Mouse (Mus musculus) forebrain, embryonic 14.5 days (tissue): ENCODE data around the gene Nat8f2. TPM values are rescaled to one million over a fixed set of nuclear protein-coding genes. Genes with fewer than 3 reads are reported as not detected.
"Not testable (repeated sequence)": the region's sequence is repeated elsewhere in the genome, so short reads cannot be mapped to it uniquely, and the experiment has no call there.

Experiments
- ATAC-seq: fragments of 200-750 bp; cut with Nextera tagmentation; 2 replicates; pipeline ENCODE4 v1.8.0; 2017; ENCODE audit warnings: mild to moderate bottlenecking, moderate library complexity
- DNase-seq: peaks from one replicate; pipeline ENCODE4 v3.0.0-alpha.2; 2015; ENCODE audit warnings: low spot score
- H3K27ac ChIP-seq: fragments of 300-500 bp; sonication (generic); 2 replicates; pipeline ENCODE4 v1.5.1; 2014; ENCODE audit warnings: low read depth, mild to moderate bottlenecking, control low read depth, low read length, moderate library complexity
- H3K27me3 ChIP-seq: fragments of 300-500 bp; sonication (generic); replicated peaks from 2 replicates; pipeline ENCODE4 v1.6.1; 2014; ENCODE audit warnings: low read length, control low read depth, mixed read lengths; ENCODE audit not compliant: control insufficient read depth, insufficient read depth
- H3K36me3 ChIP-seq: fragments of 300-500 bp; sonication (generic); 2 replicates; pipeline ENCODE4 v1.6.1; 2014; ENCODE audit warnings: low read length, control low read depth; ENCODE audit not compliant: control insufficient read depth, insufficient read depth
- H3K4me1 ChIP-seq: fragments of 300-500 bp; sonication (generic); 2 replicates; pipeline ENCODE4 v1.6.1; 2014; ENCODE audit warnings: antibody characterized with exemption, low read length, control low read depth; ENCODE audit not compliant: control insufficient read depth, insufficient read depth
- H3K4me2 ChIP-seq: fragments of 300-500 bp; sonication (generic); 2 replicates; pipeline ENCODE4 v1.6.1; 2014; ENCODE audit warnings: mild to moderate bottlenecking, control low read depth, low read length
- H3K4me3 ChIP-seq: fragments of 300-500 bp; sonication (generic); 2 replicates; pipeline ENCODE4 v1.5.1; 2014; ENCODE audit warnings: low read depth, low read length, control low read depth
- H3K9ac ChIP-seq: fragments of 300-500 bp; sonication (generic); 2 replicates; pipeline ENCODE4 v1.6.1; 2014; ENCODE audit warnings: mild to moderate bottlenecking, low read length, control low read depth, moderate library complexity
- H3K9me3 ChIP-seq: fragments of 300-500 bp; sonication (generic); replicated peaks from 2 replicates; pipeline ENCODE4 v1.6.1; 2016; ENCODE audit warnings: low read length, control low read depth, mixed read lengths; ENCODE audit not compliant: control insufficient read depth
- WGBS: fragments of 180-500 bp; shearing (Covaris S2); extraction: QIAGEN DNeasy Blood & Tissue Kit; methylation state at CpG from one replicate; pipeline ENCODE4 v1.1.7; 2014; 5-methylcytosine and 5-hydroxymethylcytosine counted together
- polyA plus RNA-seq: library from polyadenylated mRNA; unstranded; fragments of >200 nt; fragmentation: Nextera tagmentation; extraction: Ambion mirVana; gene quantifications from 2 replicates; pipeline ENCODE4 v1.2.1, GENCODE M21; 2014

Nat8f2 gene
- polyA plus RNA-seq, 1 experiment from 2014 or later = not detected

GRCm38 (mm10) chr6:85866995-85867394, 2.0 kb downstream of the Nat8f2 start:
- not testable (repeated sequence) for H3K4me1 ChIP-seq, H3K4me2 ChIP-seq, H3K9ac ChIP-seq, ATAC-seq, H3K36me3 ChIP-seq, H3K27ac ChIP-seq, H3K27me3 ChIP-seq, H3K4me3 ChIP-seq, DNase-seq, H3K9me3 ChIP-seq
- WGBS = 62% methylated on average over 1 of the region's 1 CpGs

- H3K9ac ChIP-seq, H3K4me3 ChIP-seq, H3K9me3 ChIP-seq, H3K36me3 ChIP-seq, H3K27ac ChIP-seq, DNase-seq, ATAC-seq, H3K27me3 ChIP-seq, H3K4me2 ChIP-seq, H3K4me1 ChIP-seq: not testable (repeated sequence)
- 92% methylated on average over 3 of the region's 3 CpGs for whole genome bisulfite sequencing
These were observed 2.8 kb downstream of the Nat8f2 start for GRCm38 (mm10) chr6:85866166-85866565.

- not testable (repeated sequence) for ATAC-seq, H3K9me3 ChIP-seq, H3K27me3 ChIP-seq, H3K9ac ChIP-seq, H3K4me3 ChIP-seq, H3K4me2 ChIP-seq, H3K27ac ChIP-seq, H3K36me3 ChIP-seq, DNase-seq, H3K4me1 ChIP-seq
- 77% methylated on average over 6 of the region's 7 CpGs for WGBS
These were observed 3.9 kb downstream of the Nat8f2 start for GRCm38 (mm10) chr6:85864900-85865639.

GRCm38 (mm10) chr6:85863840-85864239, 5.1 kb downstream of the Nat8f2 start:
- Histone ChIP-seq H3K27me3 (no peaks in the 10 kb centered on the region), H3K9ac (no peak overlapping the region)
- no peak for ATAC-seq

GRCm38 (mm10) chr6:85863136-85863535, 5.8 kb downstream of the Nat8f2 start:
- ATAC-seq = no peak
- Histone ChIP-seq H3K27ac (no peak overlapping the region), H3K27me3 (no peaks in the 10 kb centered on the region), H3K4me3 (no peak overlapping the region), H3K9me3 (no peaks in the 10 kb centered on the region), H3K4me2 (no peak overlapping the region), H3K9ac (no peak overlapping the region), H3K36me3 (no peaks in the 10 kb centered on the region), H3K4me1 (no peaks in the 10 kb centered on the region)
- DNase-seq = no peak
- WGBS = 81% methylated on average over 2 of the region's 2 CpGs

More at GRCm38 (mm10) chr6:85863840-85864239, 5.1 kb downstream of the Nat8f2 start:
- H3K4me3 ChIP-seq = no peak overlapping the region
- no peak for DNase-seq
- WGBS = 87% methylated on average over 2 of the region's 2 CpGs
- no peaks in the 10 kb centered on the region for H3K36me3 ChIP-seq
- H3K9me3 ChIP-seq = no peaks in the 10 kb centered on the region
- H3K4me1 ChIP-seq = no peaks in the 10 kb centered on the region
- H3K27ac ChIP-seq = no peak overlapping the region
- no peak overlapping the region for H3K4me2 ChIP-seq

- Histone ChIP-seq H3K4me1 (no peaks in the 10 kb centered on the region), H3K27ac (no peak overlapping the region), H3K4me2 (no peak overlapping the region), H3K9me3 (no peaks in the 10 kb centered on the region), H3K36me3 (no peaks in the 10 kb centered on the region), H3K27me3 (no peaks in the 10 kb centered on the region), H3K4me3 (no peak overlapping the region), H3K9ac (no peak overlapping the region)
- ATAC-seq = no peak
- 54% methylated on average over 3 of the region's 3 CpGs for WGBS
- no peak for DNase-seq
These were observed 6.4 kb downstream of the Nat8f2 start for GRCm38 (mm10) chr6:85862565-85862964.

GRCm38 (mm10) chr6:85861247-85861646, 7.7 kb downstream of the Nat8f2 start:
- 87% methylated on average over 3 of the region's 3 CpGs for WGBS
- Histone ChIP-seq H3K27ac (no peak overlapping the region), H3K9me3 (no peaks in the 10 kb centered on the region), H3K36me3 (no peaks in the 10 kb centered on the region), H3K9ac (no peak overlapping the region), H3K27me3 (no peaks in the 10 kb centered on the region), H3K4me1 (no peaks in the 10 kb centered on the region), H3K4me3 (no peak overlapping the region), H3K4me2 (no peak overlapping the region)
- DNase-seq = no peak
- no peak for ATAC-seq

GRCm38 (mm10) chr6:85856194-85856678, 12.7 kb downstream of the Nat8f2 start:
- Histone ChIP-seq H3K27me3 (no peaks in the 10 kb centered on the region), H3K27ac (no peak overlapping the region), H3K9me3 (no peaks in the 10 kb centered on the region), H3K4me2 (no peak overlapping the region), H3K4me1 (no peaks in the 10 kb centered on the region), H3K4me3 (no peak overlapping the region), H3K36me3 (no peaks in the 10 kb centered on the region), H3K9ac (no peak overlapping the region)
- ATAC-seq (no peak), DNase-seq (no peak)
- 72% methylated on average over 1 of the region's 1 CpGs for WGBS

- Histone ChIP-seq H3K4me1 (no peaks in the 10 kb centered on the region), H3K27me3 (no peaks in the 10 kb centered on the region), H3K27ac (no peak overlapping the region), H3K4me2 (no peak overlapping the region), H3K9ac (no peak overlapping the region), H3K36me3 (no peaks in the 10 kb centered on the region), H3K9me3 (no peaks in the 10 kb centered on the region), H3K4me3 (no peak overlapping the region)
- no peak for ATAC-seq
- WGBS = 75% methylated on average over 3 of the region's 3 CpGs
- DNase-seq = no peak
These were observed 15.5 kb downstream of the Nat8f2 start for GRCm38 (mm10) chr6:85853481-85853880.
